Mouse (Mus musculus) kidney, postnatal 14 days (tissue): ENCODE results near the gene 2610001J05Rik.

Experiments
- DNase-seq: peaks from one replicate; pipeline ENCODE4 v3.0.0; 2022; ENCODE audit warnings: mixed read lengths

Gene 2610001J05Rik

GRCm38 (mm10) chr6:13832770-13833169, 38.5 kb downstream of the 2610001J05Rik start:
- DNase-seq = no peak

- no peak for DNase-seq
Observed at GRCm38 (mm10) chr6:13828877-13829276, 42.4 kb downstream of the 2610001J05Rik start.
